Comparison of ENCODE assay signal across 29 mouse cellular contexts in the genomic region with DNA sequence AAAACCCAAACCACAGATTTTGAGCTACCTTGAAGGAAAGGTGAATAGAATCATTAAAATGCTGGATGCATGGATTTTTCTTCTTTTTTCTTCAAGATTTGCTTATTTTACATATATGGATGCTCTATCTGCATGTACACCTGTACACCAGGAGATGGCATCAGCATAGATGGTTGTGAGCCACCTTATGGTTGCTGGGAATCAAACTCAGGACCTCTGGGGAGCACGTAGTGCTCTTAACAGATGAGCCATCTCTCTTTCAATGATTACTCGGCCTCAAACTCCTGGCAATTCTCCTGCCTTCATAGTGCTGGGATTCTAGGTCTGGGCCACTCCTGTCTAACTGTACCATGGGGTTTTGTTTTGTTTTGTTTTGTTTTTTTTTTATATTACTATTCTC. TPM values are rescaled to one million over a fixed set of nuclear protein-coding genes. Genes with fewer than 3 reads are reported as not detected.
A peak's percentile ranks its signal among the peaks of the same experiment; 100 is the strongest.
DNase-seq lines count a peak whose midpoint lies in the region; ATAC-seq and TF ChIP-seq lines count a peak whose summit lies in the region.
"Had no signal": no experiment of that assay in that cellular context is flagged by ENCODE, and none has a peak within 500 bp of the region (broad histone marks: within the 10 kb centered on the region; RNA-seq: fewer than 3 reads in every experiment).

No protein-coding gene starts in this region.

- peaks cover 13% of the 10 kb centered on the region for H3K4me1 ChIP-seq in kidney, postnatal 0 days (replicated peaks; ENCODE audit: insufficient read depth, low read length)
- H3K4me1 ChIP-seq in kidney, embryonic 16.5 days (ENCODE audit: insufficient read depth, low read length) = peaks cover 14% of the 10 kb centered on the region

- no peak overlapping the region for H3K9ac ChIP-seq in kidney, postnatal 0 days (ENCODE audit: low read depth, low read length)
- no peak overlapping the region for H3K9ac ChIP-seq in kidney, embryonic 16.5 days (replicated peaks; ENCODE audit: low read length)
- H3K9ac ChIP-seq: hindbrain, embryonic 14.5 days; midbrain, embryonic 13.5 days; neural tube, embryonic 13.5 days had no signal

- DNase-seq in kidney, postnatal 0 days (ENCODE audit: low spot score) = no peak
- DNase-seq in 3T3-L1 (ENCODE audit: low read depth, low spot score) (peak; percentile 23), A20 (ENCODE audit: low read depth, low spot score) (peak; percentile 36)
- peak; percentile 14 for DNase-seq in T-cell, adult 2 months (ENCODE audit: low spot score)
- no peak for DNase-seq in gastrocnemius, adult 2 months
- DNase-seq in cerebellum, postnatal 25 days = no peak
- DNase-seq: cerebellum, adult 11 months; cerebellum, postnatal 10 days; heart, postnatal 4 days; kidney, adult 11 months; kidney, postnatal 10 days; lung, adult 18-20 months; retina, postnatal 1 day had no signal

- no peaks in the 10 kb centered on the region for H3K9me3 ChIP-seq in kidney, postnatal 0 days (replicated peaks; ENCODE audit: low read length)
- no peaks in the 10 kb centered on the region for H3K9me3 ChIP-seq in kidney, embryonic 16.5 days (ENCODE audit: low read length)
- H3K9me3 ChIP-seq: forebrain, embryonic 10.5 days; heart, embryonic 10.5 days; megakaryocyte, embryonic 14.5 days; midbrain, embryonic 13.5 days; neural tube, embryonic 13.5 days had no signal

- TF ChIP-seq CTCF in kidney, postnatal 0 days (IDR thresholded peaks at IDR 0.05; ENCODE audit: low read depth) = peak; percentile 34; the same call in 1 of the 2 replicates
- TF ChIP-seq CTCF in gastrocnemius, adult 2 months (IDR thresholded peaks at IDR 0.05) = no peak; the same call in 1 of the 2 replicates

- WGBS in kidney, postnatal 0 days = 75% methylated on average over 2 of the region's 2 CpGs
- WGBS in kidney, embryonic 16.5 days = 69% methylated on average over 2 of the region's 2 CpGs

- H3K27ac ChIP-seq in kidney, postnatal 0 days = no peak overlapping the region
- H3K27ac ChIP-seq in kidney, embryonic 16.5 days (ENCODE audit: low read length) = no peak overlapping the region
- no peak overlapping the region for H3K27ac ChIP-seq in gastrocnemius, adult 2 months
- H3K27ac ChIP-seq: forebrain, embryonic 10.5 days; heart, embryonic 10.5 days; hindbrain, embryonic 14.5 days; midbrain, embryonic 13.5 days; neural tube, embryonic 13.5 days had no signal

- no peaks in the 10 kb centered on the region for H3K36me3 ChIP-seq in kidney, postnatal 0 days (ENCODE audit: insufficient read depth, low read length)
- no peaks in the 10 kb centered on the region for H3K36me3 ChIP-seq in kidney, embryonic 16.5 days (ENCODE audit: insufficient read depth, low read length)
- H3K36me3 ChIP-seq: forebrain, embryonic 10.5 days; heart, embryonic 10.5 days; midbrain, embryonic 13.5 days; neural tube, embryonic 13.5 days had no signal

- no peak overlapping the region for H3K4me2 ChIP-seq in kidney, postnatal 0 days (ENCODE audit: low read length)
- H3K4me2 ChIP-seq in kidney, embryonic 16.5 days (replicated peaks; ENCODE audit: low read depth, low read length) = no peak overlapping the region
- H3K4me2 ChIP-seq: hindbrain, embryonic 14.5 days; liver, embryonic 11.5 days; midbrain, embryonic 13.5 days; neural tube, embryonic 13.5 days had no signal

- intact Hi-C loops in gastrocnemius, adult 2 months (cut with DNase I) = no loop called here

- no peak overlapping the region for H3K4me3 ChIP-seq in kidney, postnatal 0 days (replicated peaks; ENCODE audit: low read depth, low read length)
- H3K4me3 ChIP-seq in kidney, embryonic 16.5 days (ENCODE audit: low read length) = no peak overlapping the region
- H3K4me3 ChIP-seq in gastrocnemius, adult 2 months = no peak overlapping the region
- H3K4me3 ChIP-seq: forebrain, embryonic 10.5 days; heart, embryonic 10.5 days; megakaryocyte, embryonic 14.5 days; midbrain, embryonic 13.5 days; neural tube, embryonic 13.5 days had no signal

- H3K27me3 ChIP-seq in kidney, postnatal 0 days (ENCODE audit: insufficient read depth, low read length) = no peaks in the 10 kb centered on the region
- no peaks in the 10 kb centered on the region for H3K27me3 ChIP-seq in kidney, embryonic 16.5 days (ENCODE audit: insufficient read depth, low read length)
- H3K27me3 ChIP-seq: megakaryocyte, embryonic 14.5 days; midbrain, embryonic 13.5 days; neural tube, embryonic 13.5 days had no signal

- no peak for ATAC-seq in kidney, postnatal 0 days (replicated peaks; ENCODE audit: low FRiP score, low read depth)
- ATAC-seq in kidney, embryonic 16.5 days (ENCODE audit: low FRiP score, low TSS enrichment) = no peak
- ATAC-seq: midbrain, embryonic 13.5 days had no signal

RNA-seq across cellular contexts. Expression of a gene that starts 2.1 kb away (rescaled TPM):
- polyA plus RNA-seq in kidney, postnatal 0 days (2015; fragmentation: Nextera tagmentation; extraction: Ambion mirVana) = 30.2 and 33.8 TPM in 2 replicates
- 19.5 and 23.7 TPM in 2 replicates for polyA plus RNA-seq in kidney, embryonic 16.5 days (2015; fragmentation: Nextera tagmentation; extraction: Ambion mirVana)
- total RNA-seq in gastrocnemius, adult 2 months (2021) = 10 to 100 TPM in 1 of 2 experiments, 1 to 10 TPM in 1; 8.8 to 11.8 TPM

RNA-seq across cellular contexts. Expression of a gene that starts 2.2 kb away (rescaled TPM):
- polyA plus RNA-seq in kidney, postnatal 0 days (2015; fragmentation: Nextera tagmentation; extraction: Ambion mirVana) = 43.8 and 49.6 TPM in 2 replicates
- 45.9 and 47.5 TPM in 2 replicates for polyA plus RNA-seq in kidney, embryonic 16.5 days (2015; fragmentation: Nextera tagmentation; extraction: Ambion mirVana)
- 10 to 100 TPM; 76.1 to 95.7 TPM for total RNA-seq in gastrocnemius, adult 2 months (2021)

RNA-seq across cellular contexts. Expression of a gene that starts 24.4 kb away (rescaled TPM):
- polyA plus RNA-seq in kidney, postnatal 0 days (2015; fragmentation: Nextera tagmentation; extraction: Ambion mirVana) = not detected in 2 replicates
- not detected in 2 replicates for polyA plus RNA-seq in kidney, embryonic 16.5 days (2015; fragmentation: Nextera tagmentation; extraction: Ambion mirVana)
- not detected for total RNA-seq in gastrocnemius, adult 2 months (2021)
- total RNA-seq: adrenal gland, postnatal 4 days; gastrocnemius, adult 8-10 months; heart, postnatal 4 days had no signal
- polyA plus RNA-seq: forebrain, embryonic 10.5 days; frontal cortex, adult 2 months; heart, embryonic 10.5 days; heart, embryonic 16.5 days; limb, embryonic 11.5 days; liver, embryonic 11.5 days; midbrain, embryonic 13.5 days; neural tube, embryonic 13.5 days; spleen, adult 2 months; stomach, embryonic 14.5 days; thymus, postnatal 0 days had no signal

RNA-seq across cellular contexts. Expression of a gene that starts 24.5 kb away (rescaled TPM):
- polyA plus RNA-seq in kidney, postnatal 0 days (2015; fragmentation: Nextera tagmentation; extraction: Ambion mirVana) = 2.8 and 3.3 TPM in 2 replicates
- polyA plus RNA-seq in kidney, embryonic 16.5 days (2015; fragmentation: Nextera tagmentation; extraction: Ambion mirVana) = 1.9 and 2.4 TPM in 2 replicates
- total RNA-seq in gastrocnemius, adult 2 months (2021) = 1 to 10 TPM in 1 of 2 experiments, under 1 TPM in 1; 0.94 to 1.4 TPM

RNA-seq across cellular contexts. Expression of a gene that starts 57.1 kb away (rescaled TPM):
- polyA plus RNA-seq in kidney, postnatal 0 days (2015; fragmentation: Nextera tagmentation; extraction: Ambion mirVana) = 10.8 and 11.9 TPM in 2 replicates
- 15.4 and 19.9 TPM in 2 replicates for polyA plus RNA-seq in kidney, embryonic 16.5 days (2015; fragmentation: Nextera tagmentation; extraction: Ambion mirVana)
- total RNA-seq in gastrocnemius, adult 2 months (2021) = 1 to 10 TPM; 3.4 to 4.1 TPM

Comparison
In these comparisons a context has a peak if more than half of its experiments do, and no peak if none do; other contexts are left out.
1. DNase-seq: peak in 3T3-L1 (single experiment), A20 (single experiment) and T-cell, adult 2 months (single experiment); none in kidney, postnatal 0 days (single experiment), gastrocnemius, adult 2 months (single experiment) and cerebellum, postnatal 25 days (0 of 2).